Mouse (Mus musculus) lung, postnatal 10 days (tissue): ENCODE data around the gene Fam126a.
A peak's percentile ranks its signal among the peaks of the same experiment; 100 is the strongest.

Experiments
- DNase-seq: peaks from one replicate; pipeline ENCODE4 v3.0.0; 2021

Fam126a gene

DNA sequence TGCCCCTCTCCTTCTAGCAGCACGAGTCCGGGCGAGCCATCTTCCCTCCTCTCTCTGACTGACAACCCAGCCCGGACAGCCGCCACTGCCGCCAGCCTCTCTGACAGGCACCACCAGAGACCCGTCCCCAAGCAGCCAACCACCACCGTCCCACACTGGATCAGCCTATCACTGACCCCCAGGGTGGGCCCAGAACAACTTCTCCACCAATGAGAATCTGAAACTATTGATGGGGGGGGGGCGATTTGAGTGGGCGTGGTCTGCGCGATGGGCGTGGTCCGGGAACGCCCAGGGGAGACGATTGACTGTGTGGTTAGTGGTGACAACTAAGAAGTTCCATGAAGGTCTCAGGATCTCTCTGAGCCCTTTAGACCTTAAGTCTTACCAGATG lies at the start of gene Fam126a:
Fam126a (minus strand) TSS at position 112 of the 391 bp plus-strand sequence.
- peak; percentile 96 for DNase-seq

DNA sequence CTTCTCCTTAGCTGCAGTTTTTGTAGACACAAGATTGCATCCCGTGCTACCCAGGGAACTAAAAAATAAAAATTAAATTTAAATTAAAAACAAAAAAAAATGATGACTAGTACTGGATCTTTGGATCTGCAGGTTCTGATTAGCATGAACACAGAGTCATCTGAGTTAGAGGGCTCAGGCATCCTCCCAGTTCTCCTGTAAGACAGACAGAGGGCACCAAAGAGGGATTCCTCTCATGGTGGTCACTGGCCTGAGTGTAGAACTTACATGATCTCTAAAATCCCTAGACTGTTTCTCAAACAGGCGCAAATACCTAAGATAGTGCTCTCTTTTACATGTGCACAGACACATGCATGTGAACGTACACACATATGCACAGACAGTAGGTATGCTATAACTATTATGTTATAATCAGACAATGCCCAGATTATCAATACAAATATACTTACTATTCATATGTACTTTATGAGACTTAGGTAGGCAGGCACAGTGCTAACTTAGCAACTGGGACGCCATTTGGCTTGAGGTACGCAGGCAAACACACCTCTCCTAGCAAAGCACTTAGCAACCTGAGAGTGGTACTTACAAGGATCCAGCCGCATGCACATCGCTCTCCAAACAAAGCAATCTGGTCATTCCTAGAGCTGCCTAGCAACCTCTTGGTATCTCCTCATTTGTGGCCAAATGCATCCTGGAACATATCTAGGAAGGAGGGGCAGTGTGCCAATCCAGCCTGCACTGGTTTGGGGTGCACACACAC lies 48.1 kb upstream of the Fam126a start:
- DNase-seq: no peak

DNA sequence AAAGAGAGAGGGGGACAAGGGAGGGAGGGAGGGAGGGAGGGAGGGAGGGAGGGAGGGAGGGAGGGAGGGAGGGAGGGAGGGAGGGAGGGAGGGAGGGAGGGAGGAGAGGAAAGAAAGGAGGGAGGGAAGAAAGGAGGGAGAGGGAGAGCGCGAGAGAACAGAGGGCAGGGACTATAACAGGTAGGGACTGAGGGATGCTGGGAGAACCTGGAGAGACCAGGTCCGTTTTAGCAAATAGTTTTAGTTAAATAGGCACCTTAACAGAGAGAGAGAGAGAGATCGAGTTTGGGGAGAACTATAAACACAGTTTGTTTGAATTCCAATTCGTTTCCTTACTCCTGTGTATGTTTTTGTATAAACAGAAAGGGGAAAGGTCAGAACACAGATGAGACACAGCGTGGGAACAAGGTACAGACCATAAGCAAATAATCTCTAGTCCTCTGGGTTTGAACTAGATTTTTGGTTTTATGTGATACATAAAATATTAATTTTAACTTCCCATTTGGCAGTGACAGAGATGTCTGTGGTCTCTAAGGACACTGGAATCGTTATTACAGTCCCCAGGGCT lies 47.3 kb upstream of the Fam126a start:
- no peak for DNase-seq

DNA sequence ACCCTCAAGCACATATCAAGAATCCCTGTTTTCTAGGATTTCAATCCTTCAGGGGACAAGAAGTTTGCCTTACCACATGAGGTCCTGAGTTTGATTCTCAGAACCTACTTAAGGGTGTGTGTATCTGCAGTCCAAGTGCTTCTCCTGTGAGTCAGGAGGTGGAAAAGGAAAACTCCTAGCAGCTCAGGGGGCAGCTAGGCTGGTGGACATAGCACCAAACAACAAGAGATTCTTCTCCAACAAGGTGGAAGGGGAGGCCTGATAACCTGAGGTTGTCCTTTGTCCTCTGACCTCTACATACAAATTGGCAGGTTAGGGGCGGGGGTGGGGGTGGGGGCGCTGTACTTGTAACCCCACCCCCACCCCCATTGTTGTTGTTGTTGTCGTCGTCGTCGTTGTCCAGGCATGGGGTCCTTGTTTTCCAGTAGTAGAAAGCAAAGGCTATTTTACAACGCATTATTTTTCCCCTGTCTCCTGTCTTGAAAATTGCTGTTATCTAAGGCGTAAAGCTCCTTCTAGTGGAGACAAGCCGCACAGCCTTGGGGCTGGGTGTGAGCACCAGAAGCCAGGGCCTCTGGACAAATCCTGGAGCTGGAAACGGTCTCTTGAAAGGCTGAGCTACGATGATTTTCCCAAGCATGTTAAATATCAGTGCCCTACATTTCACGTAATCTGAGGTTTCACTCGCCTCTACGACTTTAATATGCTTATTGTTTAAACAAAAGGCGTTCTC lies 46.7 kb upstream of the Fam126a start:
- peak; percentile 88 for DNase-seq

DNA sequence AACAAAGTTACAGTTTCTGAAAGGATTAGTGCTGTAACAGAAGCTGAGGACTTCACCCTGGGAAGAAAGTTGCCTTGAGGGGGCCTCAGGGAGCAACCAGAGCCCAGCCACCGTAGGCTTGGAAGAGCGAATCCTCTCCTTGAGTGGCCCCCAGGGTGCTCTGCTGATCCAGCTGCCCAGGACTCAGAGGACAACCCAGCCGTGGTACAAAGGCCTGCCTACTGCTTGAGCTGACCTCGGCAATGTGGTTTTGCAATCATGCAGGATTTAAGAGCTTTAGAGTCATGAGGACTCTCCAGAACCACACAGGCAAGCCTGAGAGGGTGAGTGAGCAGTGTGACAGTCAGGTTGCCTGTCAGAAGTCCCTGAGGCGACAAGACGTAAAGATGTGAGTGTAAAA lies 41.5 kb upstream of the Fam126a start:
- DNase-seq: peak; percentile 30

DNA sequence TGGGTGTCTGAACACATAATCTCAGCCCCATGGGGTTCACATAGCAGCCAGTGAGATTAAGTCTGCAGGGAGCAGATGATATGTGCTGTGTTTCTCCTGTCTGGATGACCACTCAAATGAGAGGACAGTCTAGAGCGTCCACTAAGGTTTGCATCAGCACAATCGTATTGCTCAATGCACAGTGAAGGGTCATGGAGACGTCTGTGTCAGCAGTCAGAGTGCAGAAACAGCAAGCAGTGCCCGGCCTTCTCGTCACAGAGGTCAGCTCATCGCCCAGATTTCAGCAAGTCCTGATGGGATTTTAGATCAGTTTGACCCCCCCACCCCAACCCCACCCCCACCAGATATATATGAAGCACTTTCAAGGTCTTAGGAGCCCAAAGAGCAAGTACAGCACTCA lies 38.5 kb upstream of the Fam126a start:
- DNase-seq: no peak

DNA sequence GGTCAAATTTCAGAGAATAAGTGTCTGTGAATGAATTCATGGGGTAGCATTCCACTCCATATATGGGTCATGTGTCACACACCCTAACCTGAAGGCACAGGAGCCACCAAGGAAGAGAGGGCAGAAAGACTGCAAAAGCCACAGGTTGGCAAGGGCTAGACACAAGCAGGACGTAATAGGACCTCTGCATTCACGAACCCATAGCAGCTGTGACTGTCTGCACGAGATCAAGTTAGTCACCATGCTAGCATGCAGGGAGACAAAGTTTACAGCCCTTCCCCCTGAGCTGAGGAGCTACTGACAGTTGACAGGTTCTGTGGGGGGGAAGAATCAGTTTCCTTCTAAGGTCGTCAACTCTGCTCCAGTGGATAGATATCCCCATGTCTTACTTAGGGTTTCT lies 33.1 kb upstream of the Fam126a start:
- no peak for DNase-seq

DNA sequence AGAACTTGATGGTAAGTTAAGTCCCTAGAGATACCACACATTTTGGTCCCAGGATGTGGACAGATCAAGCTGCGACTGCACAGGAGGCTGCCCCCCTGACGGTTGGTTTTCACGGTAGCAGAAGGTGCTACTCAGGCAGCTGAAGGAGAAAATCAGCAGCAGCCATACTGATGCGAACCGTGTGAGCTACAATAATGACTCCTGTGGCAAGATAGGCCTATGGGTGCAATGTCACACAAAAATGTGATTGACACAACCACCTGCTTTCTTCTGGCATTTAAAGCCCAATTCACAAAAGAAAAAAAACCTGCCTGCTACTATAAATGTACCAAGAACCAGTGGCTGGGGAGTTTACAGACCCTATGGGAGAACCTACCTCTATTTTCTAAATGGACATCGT lies 32.5 kb upstream of the Fam126a start:
- DNase-seq: no peak

DNA sequence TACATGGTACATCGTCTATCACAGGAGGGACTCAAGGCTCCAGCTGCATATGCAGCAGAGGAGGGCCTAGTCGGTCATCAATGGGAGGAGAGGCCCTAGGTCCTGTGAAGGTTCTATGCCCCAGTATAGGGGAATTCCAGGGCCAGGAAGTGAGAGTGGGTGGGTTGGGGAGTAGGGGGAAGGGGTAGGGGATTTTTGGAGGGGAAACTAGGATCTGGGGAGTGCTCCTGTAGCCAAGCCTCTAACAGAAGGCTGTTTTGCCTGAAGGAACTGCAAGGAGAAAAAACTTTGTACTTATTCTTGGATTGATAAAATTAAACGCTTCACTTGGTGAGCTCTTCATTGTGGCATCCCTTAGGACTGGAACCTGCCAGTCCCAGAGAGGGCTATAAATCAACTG lies 30.5 kb upstream of the Fam126a start:
- DNase-seq: no peak

DNA sequence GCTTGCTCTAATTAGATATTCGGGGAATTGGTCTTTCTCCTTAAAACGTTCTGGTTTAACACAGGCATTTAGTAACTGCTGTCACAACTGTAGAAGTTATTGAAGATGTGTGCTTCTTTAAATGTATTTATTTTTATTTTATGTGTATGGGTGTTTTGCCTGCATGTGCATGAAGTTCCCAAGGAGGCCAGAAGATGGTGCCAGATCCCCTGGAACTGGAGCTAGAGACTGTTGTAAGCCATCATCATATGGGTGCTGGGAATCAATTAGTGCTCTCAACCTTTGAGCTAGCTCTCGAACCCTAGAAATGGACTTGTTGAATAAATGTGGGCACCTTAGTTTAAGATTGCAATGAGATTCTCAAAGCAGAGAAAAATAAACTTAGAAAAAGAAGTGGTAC lies 27.1 kb upstream of the Fam126a start:
- no peak for DNase-seq

DNA sequence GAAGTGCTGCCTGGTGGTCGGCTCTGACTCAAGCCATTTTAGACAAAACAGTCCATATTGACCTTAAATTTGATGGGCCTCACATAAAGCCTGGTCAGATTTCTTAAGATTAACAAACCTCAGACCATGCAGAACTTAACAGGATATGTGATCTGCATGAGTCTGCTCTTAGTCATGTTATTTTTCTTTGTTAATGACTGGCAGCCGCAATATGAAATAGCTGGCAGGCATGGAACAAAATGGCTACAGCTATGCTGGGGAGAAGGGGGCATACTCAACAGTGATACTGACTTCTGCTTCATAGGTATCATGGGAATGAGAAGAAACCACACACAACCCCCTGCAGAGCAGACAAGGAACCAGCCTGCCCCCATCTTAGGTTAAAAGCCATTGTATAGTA lies 26.4 kb upstream of the Fam126a start:
- no peak for DNase-seq

DNA sequence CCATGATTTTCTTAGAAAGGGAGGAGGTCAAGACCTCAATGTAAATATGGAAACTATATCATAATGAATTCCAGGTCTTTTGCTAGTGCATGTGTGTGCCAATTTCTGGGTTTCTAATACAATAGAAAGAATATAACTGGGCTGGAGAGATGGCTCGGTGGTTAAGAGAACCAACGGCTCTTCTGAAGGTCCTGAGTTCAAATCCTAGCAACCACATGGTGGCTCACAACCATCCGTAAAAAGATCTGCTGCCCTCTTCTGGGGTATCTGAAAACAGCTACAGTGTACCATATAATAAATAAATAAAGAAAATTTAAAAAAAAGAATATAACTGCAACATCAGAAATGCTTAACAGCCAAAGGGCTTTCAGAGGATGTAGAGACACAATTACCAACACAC lies 23.9 kb upstream of the Fam126a start:
- DNase-seq: no peak

DNA sequence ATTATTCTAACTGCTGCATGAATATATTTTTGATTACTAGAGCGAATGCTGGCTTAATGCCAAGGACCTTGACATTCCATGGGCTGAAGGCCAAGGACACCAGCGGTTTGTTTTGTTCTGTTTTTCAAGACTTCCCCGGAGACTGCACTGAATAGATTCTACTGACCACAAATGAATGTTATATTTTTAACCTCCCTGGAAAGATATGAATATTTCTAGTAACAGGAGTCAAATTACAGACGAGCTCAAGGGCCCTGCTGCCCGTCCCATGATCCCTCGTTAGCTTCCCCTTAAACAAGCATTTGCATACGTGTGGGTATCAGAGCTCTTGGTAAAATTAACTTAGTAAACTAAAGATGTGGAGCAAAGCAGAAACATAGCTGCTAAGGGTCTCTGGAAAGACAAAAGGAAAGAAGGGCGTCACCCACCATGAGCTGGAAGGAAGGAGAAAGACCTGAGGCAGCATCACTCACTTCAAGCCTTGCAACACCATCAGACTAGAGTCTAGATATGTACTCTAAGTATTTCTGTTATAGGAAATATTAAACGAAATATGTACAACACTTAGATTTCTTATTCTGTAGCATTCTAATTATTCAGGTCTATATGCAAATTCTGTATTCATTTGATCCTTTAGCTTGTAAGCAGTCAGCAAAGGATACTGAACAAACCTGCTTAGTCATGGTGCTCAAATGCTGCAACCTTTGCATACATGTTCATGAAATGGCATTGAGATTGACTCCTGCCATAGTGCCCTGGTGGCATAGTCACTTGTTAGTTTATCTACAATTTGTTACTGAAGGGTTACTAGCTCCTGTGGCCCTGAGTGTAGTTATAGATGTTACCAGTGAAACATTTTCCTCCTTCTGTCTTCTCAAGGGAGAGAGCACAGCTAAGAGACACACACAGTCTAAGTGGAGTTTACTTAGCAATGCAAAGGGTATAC lies 23.0 kb upstream of the Fam126a start:
- DNase-seq: peak; percentile 65

DNA sequence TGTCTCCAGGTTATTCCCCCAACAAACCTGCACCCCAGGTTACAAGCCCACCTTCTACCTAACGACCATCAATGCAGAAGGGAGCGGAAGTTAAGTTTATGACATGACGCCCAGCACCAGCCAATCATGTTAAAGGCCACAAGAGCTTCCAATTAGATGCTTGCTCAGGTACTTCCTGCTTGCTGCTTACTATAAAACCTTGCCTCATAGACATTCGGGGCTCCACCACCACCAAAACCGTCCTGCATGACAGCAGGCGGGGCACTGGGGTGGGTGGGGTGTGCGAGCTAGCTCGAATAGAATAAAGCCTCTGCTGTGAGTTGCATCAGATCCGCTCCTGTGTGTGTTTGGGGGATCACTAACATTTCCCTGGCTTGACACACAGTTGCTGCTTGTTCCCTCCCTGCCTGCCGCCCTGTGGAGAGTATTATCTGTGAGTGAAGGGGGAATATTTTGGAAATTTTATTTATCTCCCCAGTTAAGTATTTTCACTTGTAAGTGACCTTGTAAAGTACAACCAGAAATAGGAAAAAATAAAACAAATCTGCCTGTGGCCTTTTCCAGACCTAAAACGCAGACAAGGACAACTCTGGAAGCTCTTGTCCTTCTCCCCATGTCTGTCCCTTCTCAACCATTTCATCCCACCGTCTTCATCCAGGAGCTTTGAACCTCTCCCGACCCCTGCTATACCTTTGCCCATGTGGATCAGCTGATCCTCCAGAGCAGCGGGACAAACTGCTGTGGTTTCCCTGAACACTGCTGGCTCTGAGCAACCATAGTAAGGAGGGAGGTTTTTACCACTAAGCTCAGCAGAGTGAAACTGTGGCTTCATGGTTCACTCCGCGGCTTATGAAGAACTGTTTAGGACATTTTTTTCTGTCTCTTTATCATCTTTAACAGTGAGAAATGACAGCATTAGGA lies 21.5 kb upstream of the Fam126a start:
- DNase-seq: no peak

DNA sequence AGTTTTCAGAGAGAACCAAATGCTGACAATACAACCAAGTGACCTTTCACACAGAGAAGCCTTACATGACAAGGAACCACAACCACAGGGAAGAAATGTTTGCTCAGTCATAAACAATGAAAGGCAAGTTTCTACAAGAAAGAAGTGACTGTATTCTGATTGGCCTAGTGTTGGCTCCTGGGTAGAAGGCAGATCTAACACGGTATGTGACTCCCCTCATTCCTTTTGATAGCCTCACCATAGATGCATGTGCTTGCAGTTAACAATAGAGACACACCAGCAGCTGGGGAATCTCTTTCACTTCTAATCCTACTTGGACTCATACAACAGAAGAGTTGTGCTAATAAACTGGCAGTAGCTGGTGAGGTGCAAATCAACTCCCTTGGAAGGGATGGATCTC lies 17.3 kb upstream of the Fam126a start:
- no peak for DNase-seq

DNA sequence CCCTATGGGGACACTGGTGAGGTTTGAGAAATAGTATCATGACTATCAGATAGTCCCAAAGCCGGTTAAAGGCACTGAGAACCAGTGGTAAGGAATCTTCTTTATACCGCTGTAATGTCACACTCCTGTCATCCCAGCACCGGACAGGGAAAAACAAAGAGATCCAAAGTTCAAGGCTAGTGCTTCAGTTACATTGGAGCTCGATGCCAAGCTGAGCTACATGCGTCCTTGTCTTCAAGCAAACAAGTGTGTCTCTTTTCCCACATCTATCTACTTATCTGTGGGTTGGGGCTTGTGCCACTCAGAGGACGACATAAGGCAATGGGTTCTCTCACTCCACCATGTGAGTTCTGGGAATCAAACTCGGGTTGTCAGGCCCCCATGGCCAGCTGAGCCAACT lies 16.5 kb upstream of the Fam126a start:
- DNase-seq: no peak

DNA sequence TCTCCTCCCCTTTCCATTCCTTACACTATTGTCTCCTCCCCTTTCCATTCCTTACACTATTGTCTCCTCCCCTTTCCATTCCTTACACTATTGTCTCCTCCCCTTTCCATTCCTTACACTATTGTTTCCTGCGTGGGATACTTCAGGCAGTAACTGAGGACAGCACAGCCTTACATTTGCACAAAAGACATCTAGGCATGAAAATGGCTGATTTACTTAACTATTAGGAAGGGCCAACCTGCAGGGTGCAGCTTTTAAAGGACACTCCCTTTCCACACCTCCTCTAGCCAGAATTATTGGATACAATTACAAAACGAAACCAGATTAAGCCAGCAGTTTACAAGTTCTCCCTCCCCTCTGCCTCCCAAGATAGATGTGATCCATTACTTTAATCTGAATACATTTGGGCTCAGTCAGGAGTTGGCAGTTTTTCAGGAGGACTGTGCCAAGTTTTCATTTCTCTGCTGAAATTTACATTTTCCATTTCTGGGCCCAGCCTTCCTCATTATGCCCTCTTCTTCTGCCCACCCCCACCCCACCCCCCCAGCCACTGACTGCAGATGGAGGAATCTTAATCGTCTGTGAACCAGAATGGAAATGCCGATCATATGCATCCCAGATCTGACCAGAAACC lies 15.6 kb upstream of the Fam126a start:
- peak; percentile 44 for DNase-seq

DNA sequence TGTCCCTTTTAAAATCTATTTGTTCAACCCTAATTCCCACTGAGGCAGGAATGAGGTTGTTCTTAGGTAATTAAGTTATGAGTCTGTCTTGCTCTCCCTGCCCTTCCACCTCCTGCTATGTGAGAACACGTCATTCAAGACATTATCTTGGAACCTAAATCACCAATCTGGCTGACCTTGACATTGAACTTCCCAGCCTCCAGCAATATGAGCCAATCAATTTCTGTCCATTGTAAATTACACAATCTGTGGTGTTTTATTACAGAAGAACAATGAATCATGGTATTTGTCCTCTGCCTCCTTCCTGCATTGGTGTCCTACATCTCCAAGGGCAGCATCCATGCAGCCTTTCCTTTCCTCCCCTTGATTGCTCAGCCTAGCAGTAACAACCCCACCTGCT lies 13.9 kb upstream of the Fam126a start:
- no peak for DNase-seq

DNA sequence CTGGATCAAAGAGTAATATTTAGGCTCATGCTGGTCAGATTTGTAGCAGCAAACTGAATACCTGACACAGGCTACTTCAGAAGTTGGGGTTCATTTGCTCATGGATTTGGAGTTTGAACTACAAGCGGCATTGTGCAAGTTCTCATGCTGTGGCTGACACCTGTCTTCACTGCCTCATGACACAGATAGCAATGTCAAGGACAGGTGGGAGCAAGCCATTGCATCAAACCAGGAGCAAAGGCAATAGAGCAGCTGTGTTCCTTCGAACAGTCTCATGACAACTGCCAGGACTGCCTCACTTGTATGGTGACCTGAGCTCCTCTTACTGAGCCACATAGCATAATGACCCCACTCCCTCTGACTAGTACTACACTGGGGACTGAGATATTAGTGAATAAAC lies 12.9 kb upstream of the Fam126a start:
- DNase-seq: no peak

DNA sequence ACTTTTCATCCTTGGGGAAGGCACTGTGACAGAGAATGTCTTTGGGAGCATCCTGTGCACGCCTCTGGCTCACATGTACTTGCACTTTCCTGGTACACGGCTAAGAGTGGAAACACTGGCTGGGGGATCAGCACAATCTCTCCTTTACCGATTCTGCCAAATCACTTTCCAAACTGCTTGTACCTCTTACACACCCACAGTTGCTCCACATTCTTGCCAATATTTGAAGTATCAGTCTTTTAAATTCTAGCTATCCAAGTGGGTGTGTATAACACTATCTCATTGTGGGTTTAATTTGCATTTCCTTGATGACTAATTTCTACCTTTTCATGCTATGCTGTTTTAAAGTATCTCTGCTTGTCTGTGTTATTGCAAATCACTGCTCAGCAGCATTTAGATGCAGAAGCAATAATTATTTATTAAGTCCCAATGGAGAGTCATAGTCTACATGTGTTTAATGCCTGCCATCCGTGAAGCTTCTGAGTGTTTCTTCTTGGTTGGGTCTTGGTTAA lies 10.9 kb upstream of the Fam126a start:
- no peak for DNase-seq

DNA sequence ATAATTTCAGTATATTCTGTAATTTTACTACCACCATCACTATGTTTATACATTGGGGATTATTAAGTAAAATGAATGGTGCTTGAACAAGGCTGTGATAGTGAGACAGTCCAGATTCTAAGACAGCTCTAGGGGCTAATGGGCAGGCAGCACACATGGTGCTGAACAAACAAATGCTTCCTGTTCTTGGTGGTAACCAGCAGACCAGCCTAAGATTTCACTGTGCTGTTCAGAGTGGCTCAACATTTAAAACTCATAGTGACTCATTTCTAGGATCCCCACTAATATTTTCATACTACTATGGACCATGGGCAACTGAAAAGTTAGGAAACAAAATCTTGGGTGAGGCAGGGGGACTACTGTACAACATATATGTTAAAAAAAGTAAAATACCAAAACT lies 10.1 kb upstream of the Fam126a start:
- no peak for DNase-seq
